Mouse (Mus musculus): ENCODE results near the gene Arhgap23. TPM values are rescaled to one million over a fixed set of nuclear protein-coding genes. Genes with fewer than 3 reads are reported as not detected.

Arhgap23 gene
- polyA plus RNA-seq, 1 experiment from 2014 or later = 4.3 TPM

DNA sequence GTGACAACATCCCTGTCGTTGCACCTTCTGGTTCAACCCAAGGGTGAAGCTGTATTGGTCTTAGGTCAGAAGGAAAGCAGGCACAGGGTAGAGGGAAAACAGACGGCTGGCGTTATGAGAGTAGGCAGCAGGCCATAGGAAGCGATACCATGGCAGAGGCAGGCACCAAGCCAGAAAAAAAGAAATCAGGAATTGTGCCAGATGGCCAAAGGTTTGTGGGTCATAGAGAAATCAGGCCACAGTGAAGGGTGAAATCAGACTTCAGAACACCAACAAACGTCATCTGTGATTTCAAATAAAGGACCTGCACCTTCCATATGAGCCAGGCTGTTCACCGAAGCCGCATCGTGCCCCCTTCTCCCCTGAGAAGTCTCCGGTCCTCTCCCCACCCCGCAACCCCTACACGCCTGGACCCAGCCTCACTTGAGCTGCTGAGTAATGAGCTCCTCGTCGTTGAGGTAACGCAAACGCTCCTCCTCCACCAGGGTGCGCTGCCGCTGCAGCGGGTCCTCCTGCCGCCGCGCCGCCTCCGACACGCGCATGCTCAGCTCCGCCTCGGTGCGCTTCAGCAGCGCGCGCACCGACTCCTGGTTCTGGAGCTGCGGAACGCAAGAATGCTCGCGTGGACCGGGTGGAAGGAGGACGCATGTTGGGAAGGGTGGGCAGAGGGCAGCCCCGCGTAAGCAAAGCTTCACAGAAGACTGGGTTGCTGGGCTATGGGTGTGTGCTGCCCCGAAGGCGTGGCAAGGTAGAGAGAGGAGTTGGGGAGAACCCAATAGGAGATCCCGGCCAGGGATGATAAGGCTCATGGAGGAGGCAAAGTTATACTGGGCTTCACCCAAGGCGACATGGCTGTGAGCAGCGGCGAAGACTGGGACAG is 116.3 kb downstream of the Arhgap23 start:
- Histone ChIP-seq H3K27me3 (ENCODE audit: control insufficient read depth, insufficient read depth, low read length) (peaks cover 15% of the 10 kb centered on the region; the same call in 1 of the 2 replicates), H3K9ac (ENCODE audit: low read length) (0 out of 2 replicates have a peak overlapping the region, but pooled peaks have one; percentile 4)
- 8% methylated on average over 46 of the region's 46 CpGs for WGBS

DNA sequence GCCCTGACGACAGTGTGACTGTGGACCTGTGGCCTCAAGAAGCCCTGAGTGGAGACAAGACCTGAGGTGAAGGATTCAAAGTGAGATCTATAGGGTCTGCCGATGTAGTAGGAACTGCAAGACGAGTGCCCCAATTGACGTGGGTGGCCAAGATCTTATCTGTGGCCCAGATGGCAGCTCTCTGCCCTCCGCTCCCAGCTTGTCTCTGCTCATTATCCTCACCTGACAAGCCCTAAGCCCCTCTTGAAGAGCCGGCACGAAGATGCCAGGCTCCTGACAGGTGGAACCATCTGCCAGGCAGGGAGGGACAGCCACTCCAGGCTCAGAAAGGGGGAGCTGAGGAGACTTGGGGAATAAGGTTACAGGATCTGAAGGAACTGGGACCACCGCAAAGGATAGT is 117.0 kb downstream of the Arhgap23 start:
- Histone ChIP-seq H3K27ac (replicated peaks) (no peak overlapping the region), H3K36me3 (ENCODE audit: control insufficient read depth, insufficient read depth, low read length) (no peaks in the 10 kb centered on the region), H3K4me2 (replicated peaks; ENCODE audit: low read depth) (no peak overlapping the region; the same call in 1 of the 2 replicates), H3K4me1 (replicated peaks; ENCODE audit: control insufficient read depth, insufficient read depth) (peaks cover 5% of the 10 kb centered on the region; the same call in 1 of the 2 replicates), H3K9ac (ENCODE audit: low read length) (no peak overlapping the region), H3K4me3 (ENCODE audit: low read depth, low read length) (no peak overlapping the region), H3K9me3 (ENCODE audit: control insufficient read depth, low read length) (no peaks in the 10 kb centered on the region), H3K27me3 (ENCODE audit: control insufficient read depth, insufficient read depth, low read length) (peaks cover 18% of the 10 kb centered on the region; the same call in 1 of the 2 replicates)
- whole genome bisulfite sequencing = 22% methylated on average over 8 of the region's 8 CpGs
- ATAC-seq (ENCODE audit: low FRiP score, low TSS enrichment) (no peak), DNase-seq (ENCODE audit: low spot score) (no peak)
- TF ChIP-seq CTCF (IDR thresholded peaks at IDR 0.05; ENCODE audit: low read depth) = no peak
- no peak for TF ChIP-seq EP300 (optimal IDR thresholded peaks at IDR 0.05)

More for the DNA sequence above, 116.3 kb downstream of the Arhgap23 start:
- ATAC-seq (ENCODE audit: low FRiP score, low TSS enrichment) (peak; percentile 66), DNase-seq (ENCODE audit: low spot score) (peak; percentile 92)
- peak overlapping the region; percentile 38 for H3K4me3 ChIP-seq (ENCODE audit: low read depth, low read length)
- H3K4me2 ChIP-seq (replicated peaks; ENCODE audit: low read depth) = peak overlapping the region; percentile 77
- H3K36me3 ChIP-seq (ENCODE audit: control insufficient read depth, insufficient read depth, low read length) = no peaks in the 10 kb centered on the region
- no peak for TF ChIP-seq EP300 (optimal IDR thresholded peaks at IDR 0.05)
- peak; percentile 98 for TF ChIP-seq CTCF (IDR thresholded peaks at IDR 0.05; ENCODE audit: low read depth)
- no peak overlapping the region for H3K27ac ChIP-seq (replicated peaks)
- no peaks in the 10 kb centered on the region for H3K9me3 ChIP-seq (ENCODE audit: control insufficient read depth, low read length)
- H3K4me1 ChIP-seq (replicated peaks; ENCODE audit: control insufficient read depth, insufficient read depth) = peaks cover 3% of the 10 kb centered on the region; the same call in 1 of the 2 replicates

DNA sequence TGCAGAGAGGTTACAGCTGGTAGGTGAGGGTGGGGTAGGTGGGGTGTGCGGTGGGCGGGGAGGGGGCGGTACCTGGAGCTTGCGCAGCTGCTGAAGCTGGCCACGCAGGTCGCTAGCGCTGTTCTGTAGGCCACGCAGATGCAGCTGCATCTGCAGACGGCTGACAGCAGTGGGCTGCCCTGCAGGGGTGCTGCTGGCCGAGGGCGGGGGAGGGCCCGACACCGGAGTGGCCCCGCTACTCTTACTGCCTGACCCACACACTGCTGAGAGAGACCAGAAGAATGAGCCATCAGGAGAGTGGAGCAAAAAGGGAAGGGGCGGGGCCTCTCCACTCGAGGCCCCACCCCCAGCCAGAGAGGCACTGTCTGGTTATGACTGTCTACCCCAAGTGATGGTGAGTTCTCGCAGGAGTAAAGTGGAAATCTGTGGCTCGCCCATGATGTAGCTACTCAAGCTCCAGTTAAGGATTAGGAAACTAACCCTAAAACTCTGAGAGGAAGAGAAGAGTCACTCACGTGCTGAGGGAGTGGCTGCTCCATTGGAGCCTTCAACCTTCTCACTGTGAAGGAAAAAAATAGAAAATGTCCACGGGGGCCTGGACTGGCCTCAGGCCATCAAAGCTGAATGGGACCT is 117.7 kb downstream of the Arhgap23 start:
- peak overlapping the region; percentile 18; the same call in 1 of the 2 replicates for H3K4me3 ChIP-seq (ENCODE audit: low read depth, low read length)
- peaks cover 5% of the 10 kb centered on the region; the same call in 1 of the 2 replicates for H3K4me1 ChIP-seq (replicated peaks; ENCODE audit: control insufficient read depth, insufficient read depth)
- H3K27me3 ChIP-seq (ENCODE audit: control insufficient read depth, insufficient read depth, low read length) = peaks cover 19% of the 10 kb centered on the region; the same call in 1 of the 2 replicates
- H3K4me2 ChIP-seq (replicated peaks; ENCODE audit: low read depth) = no peak overlapping the region
- no peak overlapping the region for H3K27ac ChIP-seq (replicated peaks)
- ATAC-seq (ENCODE audit: low FRiP score, low TSS enrichment) (no peak; the same call in 1 of the 2 replicates), DNase-seq (ENCODE audit: low spot score) (no peak)
- no peaks in the 10 kb centered on the region for H3K36me3 ChIP-seq (ENCODE audit: control insufficient read depth, insufficient read depth, low read length)
- TF ChIP-seq CTCF (IDR thresholded peaks at IDR 0.05; ENCODE audit: low read depth) (no peak), EP300 (optimal IDR thresholded peaks at IDR 0.05) (no peak)
- H3K9me3 ChIP-seq (ENCODE audit: control insufficient read depth, low read length) = no peaks in the 10 kb centered on the region
- WGBS = 8% methylated on average over 20 of the region's 20 CpGs
- H3K9ac ChIP-seq (ENCODE audit: low read length) = no peak overlapping the region

DNA sequence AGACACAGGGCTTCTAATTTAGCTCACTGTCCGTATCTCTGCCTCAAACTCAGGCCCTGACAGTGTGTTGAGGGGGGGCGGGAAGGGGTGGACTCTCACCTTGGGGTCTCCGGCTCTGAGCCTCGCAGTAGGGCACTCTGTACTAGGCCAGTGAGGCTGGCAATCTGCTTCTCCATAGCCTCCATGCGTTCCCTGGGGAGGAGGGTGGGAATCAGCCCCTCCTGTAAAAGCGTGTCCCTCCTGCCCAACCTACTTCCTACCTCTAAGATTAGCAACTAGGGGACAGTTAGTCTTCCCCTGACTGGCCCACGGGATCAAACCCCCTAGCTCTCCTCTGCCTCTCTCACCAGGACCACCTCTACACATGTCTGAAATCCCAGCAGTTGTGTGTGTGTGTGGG is 118.3 kb downstream of the Arhgap23 start:
- H3K9me3 ChIP-seq (ENCODE audit: control insufficient read depth, low read length) = no peaks in the 10 kb centered on the region
- TF ChIP-seq CTCF (IDR thresholded peaks at IDR 0.05; ENCODE audit: low read depth) (no peak), EP300 (optimal IDR thresholded peaks at IDR 0.05) (no peak)
- no peak overlapping the region for H3K9ac ChIP-seq (ENCODE audit: low read length)
- no peak overlapping the region for H3K27ac ChIP-seq (replicated peaks)
- H3K27me3 ChIP-seq (ENCODE audit: control insufficient read depth, insufficient read depth, low read length) = peaks cover 19% of the 10 kb centered on the region; the same call in 1 of the 2 replicates
- WGBS = 29% methylated on average over 7 of the region's 7 CpGs
- H3K4me1 ChIP-seq (replicated peaks; ENCODE audit: control insufficient read depth, insufficient read depth) = peaks cover 5% of the 10 kb centered on the region; the same call in 1 of the 2 replicates
- H3K36me3 ChIP-seq (ENCODE audit: control insufficient read depth, insufficient read depth, low read length) = no peaks in the 10 kb centered on the region
- no peak for DNase-seq (ENCODE audit: low spot score)
- no peak overlapping the region for H3K4me2 ChIP-seq (replicated peaks; ENCODE audit: low read depth)
- no peak for ATAC-seq (ENCODE audit: low FRiP score, low TSS enrichment)
- no peak overlapping the region for H3K4me3 ChIP-seq (ENCODE audit: low read depth, low read length)

DNA sequence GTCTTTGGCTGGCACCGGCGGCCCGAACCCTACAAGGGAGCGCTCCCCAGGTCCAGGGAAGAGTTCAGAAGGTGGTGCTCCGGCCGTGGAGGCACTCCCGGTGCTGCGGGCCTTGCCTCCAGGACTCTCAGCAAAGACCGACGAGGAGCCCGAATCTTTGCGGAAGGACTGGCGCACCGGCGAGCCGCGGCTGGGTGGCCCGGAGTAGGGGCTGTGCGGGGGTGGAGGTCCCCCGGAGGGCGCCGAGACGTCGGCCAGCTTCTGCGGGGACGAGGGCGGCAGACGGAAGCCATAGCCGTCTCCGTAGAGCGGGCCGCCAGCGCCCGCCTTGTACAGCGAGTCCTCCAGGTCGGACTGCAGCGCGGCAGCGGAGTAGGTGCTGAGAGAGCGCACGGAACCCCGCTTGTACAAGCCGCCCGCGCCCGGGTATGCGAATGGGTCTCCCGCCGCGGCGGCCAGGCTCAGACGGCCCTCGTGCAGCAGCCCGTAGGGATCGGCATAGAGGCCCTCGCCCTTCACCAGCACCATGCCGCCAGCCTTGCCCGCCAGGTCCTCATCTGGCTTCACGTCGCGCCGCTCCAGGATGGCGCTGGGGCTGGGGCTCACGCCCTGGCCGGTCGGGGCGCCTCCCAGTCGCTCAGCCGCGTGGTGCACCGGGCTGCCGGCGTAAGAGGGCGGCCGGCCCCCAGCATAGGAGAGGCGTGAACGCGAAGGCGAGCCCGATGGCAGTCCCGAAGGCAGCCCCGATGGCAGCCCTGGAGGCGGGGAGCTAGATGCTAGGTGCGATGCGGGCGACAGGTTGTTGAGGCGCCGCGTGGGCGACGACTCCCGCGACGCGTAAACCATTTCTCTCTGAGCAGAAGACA is 119.3 kb downstream of the Arhgap23 start:
- H3K4me2 ChIP-seq (replicated peaks; ENCODE audit: low read depth) = peak overlapping the region; percentile 37
- 6% methylated on average over 72 of the region's 95 CpGs for WGBS
- peaks cover 5% of the 10 kb centered on the region; the same call in 1 of the 2 replicates for H3K4me1 ChIP-seq (replicated peaks; ENCODE audit: control insufficient read depth, insufficient read depth)
- H3K9me3 ChIP-seq (ENCODE audit: control insufficient read depth, low read length) = no peaks in the 10 kb centered on the region
- peak; percentile 49 for DNase-seq (ENCODE audit: low spot score)
- no peak for ATAC-seq (ENCODE audit: low FRiP score, low TSS enrichment)
- peaks cover 19% of the 10 kb centered on the region; the same call in 1 of the 2 replicates for H3K27me3 ChIP-seq (ENCODE audit: control insufficient read depth, insufficient read depth, low read length)
- 0 out of 2 replicates have a peak overlapping the region, but pooled peaks have one; percentile 8 for H3K9ac ChIP-seq (ENCODE audit: low read length)
- H3K4me3 ChIP-seq (ENCODE audit: low read depth, low read length) = peak overlapping the region; percentile 27
- no peak overlapping the region for H3K27ac ChIP-seq (replicated peaks)
- H3K36me3 ChIP-seq (ENCODE audit: control insufficient read depth, insufficient read depth, low read length) = no peaks in the 10 kb centered on the region
- TF ChIP-seq EP300 (optimal IDR thresholded peaks at IDR 0.05) (no peak), CTCF (IDR thresholded peaks at IDR 0.05; ENCODE audit: low read depth) (no peak)

Measured in stomach, postnatal 0 days (tissue).